Mouse (Mus musculus): ENCODE measurements at regions not wholly inside any gene's neighbourhood (a gene's known extent, or its start where the extent isn't known, plus 50 kb on each side); places are given as distances from the start of the nearest gene placed in this dataset.

- no peak for ATAC-seq (replicated peaks; ENCODE audit: low FRiP score, low TSS enrichment, poor library complexity, severe bottlenecking)
These were observed 167.9 kb upstream of the Arl4c start for GRCm38 (mm10) chr1:88869885-88870284.

GRCm38 (mm10) chr1:88875356-88875755 is 173.3 kb upstream of the Arl4c start:
- ATAC-seq (replicated peaks; ENCODE audit: low FRiP score, low TSS enrichment, poor library complexity, severe bottlenecking) = no peak

GRCm38 (mm10) chr1:88877441-88877840 is 175.4 kb upstream of the Arl4c start:
- no peak for ATAC-seq (replicated peaks; ENCODE audit: low FRiP score, low TSS enrichment, poor library complexity, severe bottlenecking)

DNA sequence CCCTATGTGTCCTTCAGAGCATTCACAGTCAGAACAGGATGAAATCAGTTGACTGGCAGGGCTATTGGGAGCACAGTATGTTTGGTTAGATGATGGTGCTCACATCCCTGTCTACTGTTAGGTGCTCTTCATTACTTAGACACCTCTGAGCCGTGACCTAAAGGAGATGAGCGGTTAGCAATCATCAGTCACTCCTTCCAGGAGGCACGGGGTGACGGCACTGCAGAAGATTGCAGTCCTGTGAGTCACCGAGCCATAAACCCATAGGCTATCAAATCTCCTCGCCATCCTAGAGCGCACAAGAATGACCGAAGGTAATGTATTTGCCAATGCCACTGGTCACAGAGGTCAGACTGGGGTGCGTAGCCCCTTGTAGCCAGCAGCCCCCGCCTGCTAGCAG is 176.8 kb upstream of the Arl4c start:
- no peak for ATAC-seq (replicated peaks; ENCODE audit: low FRiP score, low TSS enrichment, poor library complexity, severe bottlenecking)

- ATAC-seq (replicated peaks; ENCODE audit: low FRiP score, low TSS enrichment, poor library complexity, severe bottlenecking) = no peak
These were observed 177.3 kb upstream of the Arl4c start for GRCm38 (mm10) chr1:88879367-88879766.

- ATAC-seq (replicated peaks; ENCODE audit: low FRiP score, low TSS enrichment, poor library complexity, severe bottlenecking) = no peak
These were observed 179.2 kb upstream of the Sh3bp4 start for GRCm38 (mm10) chr1:88891041-88891440.

DNA sequence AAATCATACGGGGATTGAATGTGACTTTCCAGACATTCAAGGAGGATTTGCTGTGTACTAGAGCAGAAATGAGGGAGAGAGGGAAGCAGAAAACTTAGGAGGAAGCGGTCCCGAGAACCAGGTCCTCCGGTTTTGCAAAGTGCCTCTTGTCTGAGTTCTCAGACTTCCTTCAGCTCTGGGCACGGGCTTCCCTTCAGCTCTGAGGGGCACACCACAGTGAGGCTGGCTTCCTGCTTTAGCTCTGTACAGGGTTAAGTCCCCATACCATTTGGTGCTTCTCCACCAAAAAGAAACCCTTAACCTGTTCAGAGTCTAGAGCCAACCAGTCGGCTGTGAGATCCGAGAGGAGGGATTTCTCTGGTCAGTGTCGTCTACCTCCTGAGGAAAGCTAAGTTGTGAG is 167.8 kb upstream of the Sh3bp4 start:
- ATAC-seq (replicated peaks; ENCODE audit: low FRiP score, low TSS enrichment, poor library complexity, severe bottlenecking) = no peak

- ATAC-seq (replicated peaks; ENCODE audit: low FRiP score, low TSS enrichment, poor library complexity, severe bottlenecking) = no peak
These were observed 162.3 kb upstream of the Sh3bp4 start for GRCm38 (mm10) chr1:88907766-88908463.

DNA sequence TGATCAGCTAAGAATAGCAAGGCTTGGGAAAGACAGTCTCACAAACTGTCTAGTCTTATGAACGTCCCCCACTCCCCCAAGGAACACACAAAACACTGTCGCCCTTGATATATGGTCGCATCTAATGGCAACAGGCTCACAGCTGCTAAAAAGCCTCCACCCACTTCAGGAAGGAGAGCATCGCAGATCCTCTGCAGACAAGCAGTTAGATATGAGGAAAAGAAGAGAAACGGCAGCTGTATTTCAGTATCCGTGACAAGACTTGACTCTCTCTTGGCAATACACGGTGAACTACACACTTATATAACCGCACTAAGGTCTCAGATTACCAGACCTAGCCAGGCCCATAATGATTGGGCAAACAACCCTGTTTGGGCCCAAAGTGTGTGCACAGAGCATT is 161.5 kb upstream of the Sh3bp4 start:
- no peak for ATAC-seq (replicated peaks; ENCODE audit: low FRiP score, low TSS enrichment, poor library complexity, severe bottlenecking)

DNA sequence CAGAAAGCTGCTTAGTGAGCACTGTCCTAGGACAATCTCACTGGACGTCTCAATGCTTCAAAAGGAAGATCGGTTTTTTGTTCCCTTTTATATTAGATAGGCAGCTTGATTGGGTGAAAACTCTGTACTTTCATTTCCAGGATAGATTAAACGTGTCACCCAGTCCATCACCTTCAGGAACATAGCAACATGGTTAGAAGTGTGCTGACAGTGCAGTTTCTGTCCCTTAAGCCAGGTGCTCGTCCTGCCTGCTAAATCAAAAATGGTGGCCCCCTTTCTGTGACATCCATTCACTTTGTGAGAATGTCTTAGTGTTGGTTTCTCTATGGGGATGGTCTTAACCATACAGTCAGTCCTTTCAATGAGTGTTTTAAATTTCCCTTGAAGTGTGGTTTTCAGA is 160.9 kb upstream of the Sh3bp4 start:
- no peak for ATAC-seq (replicated peaks; ENCODE audit: low FRiP score, low TSS enrichment, poor library complexity, severe bottlenecking)

DNA sequence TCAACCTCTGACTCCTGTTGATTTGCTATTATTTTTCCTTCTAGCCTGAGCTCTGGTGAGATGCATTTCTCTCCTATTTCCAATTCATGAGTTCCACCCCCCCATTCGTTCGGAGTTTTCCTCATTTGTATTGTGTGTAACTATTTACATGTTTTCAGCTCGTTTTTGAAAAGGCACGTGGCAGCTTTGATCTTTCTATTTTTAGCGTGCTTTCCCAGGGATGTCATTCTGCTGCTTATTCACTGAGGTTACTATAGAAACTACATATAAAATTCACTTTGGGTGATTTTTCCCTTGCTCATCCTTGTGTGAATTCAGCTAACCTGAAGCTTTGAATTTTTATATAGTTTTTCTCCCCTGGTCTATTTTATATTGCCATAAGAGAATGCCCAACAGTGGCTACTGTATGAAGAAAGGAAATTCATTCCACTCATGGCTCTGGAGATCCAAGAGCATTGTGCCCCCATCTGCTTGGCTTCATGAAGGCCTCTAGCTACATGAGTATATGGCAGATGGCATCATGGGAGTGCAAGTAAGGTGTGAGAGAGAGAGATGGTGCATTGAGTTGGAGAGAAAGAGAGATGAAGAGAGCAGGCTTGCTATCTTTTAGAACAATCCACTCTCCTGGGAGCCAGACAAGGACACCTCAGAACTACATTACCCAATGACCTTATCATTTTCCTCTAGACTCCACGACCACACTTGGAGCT is 160.2 kb upstream of the Sh3bp4 start:
- no peak for ATAC-seq (replicated peaks; ENCODE audit: low FRiP score, low TSS enrichment, poor library complexity, severe bottlenecking)

DNA sequence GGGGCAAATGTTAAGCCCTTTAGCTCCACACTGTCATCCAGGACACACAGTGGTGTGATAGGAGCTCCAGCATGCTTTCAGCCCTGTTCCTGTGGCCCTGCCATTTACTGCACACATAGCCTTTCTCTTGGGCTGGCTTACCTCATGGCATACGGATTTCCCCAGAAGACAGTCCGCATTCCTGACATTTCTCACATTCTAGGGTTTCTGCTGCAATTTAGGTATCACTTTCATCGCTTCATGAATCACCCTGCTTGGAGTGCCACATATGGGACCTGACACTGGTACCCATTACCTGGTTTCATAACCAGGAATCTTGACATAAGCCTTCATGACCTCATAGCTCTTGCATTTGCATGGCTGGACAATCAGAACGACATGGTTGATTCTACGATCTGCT is 158.5 kb upstream of the Sh3bp4 start:
- no peak for ATAC-seq (replicated peaks; ENCODE audit: low FRiP score, low TSS enrichment, poor library complexity, severe bottlenecking)

GRCm38 (mm10) chr1:88916531-88917050 is 153.6 kb upstream of the Sh3bp4 start:
- ATAC-seq (replicated peaks; ENCODE audit: low FRiP score, low TSS enrichment, poor library complexity, severe bottlenecking) = no peak

DNA sequence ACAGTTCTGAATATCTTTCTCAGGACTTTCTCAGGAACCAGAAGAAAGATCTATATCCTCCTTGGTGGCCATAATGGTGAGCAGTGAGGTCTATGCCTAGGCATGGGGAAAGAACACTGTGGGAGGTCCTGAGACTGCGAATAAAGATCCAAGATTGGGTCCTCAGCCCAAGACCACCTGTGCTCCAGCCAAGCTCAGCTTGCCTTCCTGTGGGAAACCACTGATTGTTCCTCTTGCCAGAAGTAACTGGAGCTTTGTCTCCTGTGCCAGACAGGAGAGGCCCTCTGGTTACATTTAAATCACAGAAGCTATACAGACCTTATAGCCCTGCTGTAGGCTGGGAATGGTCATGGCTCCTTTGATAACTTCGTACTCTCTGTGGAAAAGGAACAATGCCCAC is 148.8 kb upstream of the Sh3bp4 start:
- ATAC-seq (replicated peaks; ENCODE audit: low FRiP score, low TSS enrichment, poor library complexity, severe bottlenecking) = no peak

- ATAC-seq (replicated peaks; ENCODE audit: low FRiP score, low TSS enrichment, poor library complexity, severe bottlenecking) = no peak
These were observed 146.2 kb upstream of the Sh3bp4 start for GRCm38 (mm10) chr1:88923791-88924581.

- no peak for ATAC-seq (replicated peaks; ENCODE audit: low FRiP score, low TSS enrichment, poor library complexity, severe bottlenecking)
These were observed 135.0 kb upstream of the Sh3bp4 start for GRCm38 (mm10) chr1:88935191-88935590.

- ATAC-seq (replicated peaks; ENCODE audit: low FRiP score, low TSS enrichment, poor library complexity, severe bottlenecking) = no peak
These were observed 134.4 kb upstream of the Sh3bp4 start for GRCm38 (mm10) chr1:88935779-88936178.

GRCm38 (mm10) chr1:88937327-88937726 is 132.9 kb upstream of the Sh3bp4 start:
- no peak for ATAC-seq (replicated peaks; ENCODE audit: low FRiP score, low TSS enrichment, poor library complexity, severe bottlenecking)

GRCm38 (mm10) chr1:88938458-88938857 is 131.8 kb upstream of the Sh3bp4 start:
- ATAC-seq (replicated peaks; ENCODE audit: low FRiP score, low TSS enrichment, poor library complexity, severe bottlenecking) = no peak

DNA sequence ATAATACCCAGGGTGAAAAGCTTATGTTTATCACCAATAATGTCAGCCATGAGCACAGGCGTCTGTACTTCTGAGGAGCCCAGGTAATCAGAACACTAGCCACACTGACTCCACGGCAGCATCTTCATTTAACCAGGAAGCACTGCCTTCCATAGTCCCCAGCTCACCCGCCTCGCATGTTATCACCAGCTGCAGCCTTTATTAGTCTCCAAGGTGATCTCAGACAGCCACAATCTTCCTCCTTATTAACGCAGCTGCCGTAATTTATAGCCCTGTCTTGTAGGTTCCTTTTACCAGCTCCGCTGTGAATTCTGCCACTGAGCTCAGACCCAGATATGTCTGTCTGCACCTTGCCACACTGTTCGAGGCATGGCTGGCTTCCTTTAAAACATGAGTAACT is 127.2 kb upstream of the Sh3bp4 start:
- ATAC-seq (replicated peaks; ENCODE audit: low FRiP score, low TSS enrichment, poor library complexity, severe bottlenecking) = no peak
